Mouse (Mus musculus): ENCODE measurements around the gene Agpat2. TPM values are rescaled to one million over a fixed set of nuclear protein-coding genes. Genes with fewer than 3 reads are reported as not detected.

Gene Agpat2
- polyA plus RNA-seq, 1 experiment from 2014 or later: 4.6 TPM

GRCm38 (mm10) chr2:26556535-26556993, 47.7 kb downstream of the Agpat2 start:
- no peak overlapping the region for H3K9ac ChIP-seq
- no peak for ATAC-seq (replicated peaks)
- H3K36me3 ChIP-seq (replicated peaks): no peaks in the 10 kb centered on the region
- H3K4me2 ChIP-seq: no peak overlapping the region
- H3K4me1 ChIP-seq: 0 out of 2 replicates have a peak, but pooled peaks cover 3% of the 10 kb centered on the region
- H3K27me3 ChIP-seq (replicated peaks): no peaks in the 10 kb centered on the region
- 67% methylated on average over 4 of the region's 4 CpGs for WGBS
- no peaks in the 10 kb centered on the region for H3K9me3 ChIP-seq
- no peak overlapping the region for H3K4me3 ChIP-seq
- H3K27ac ChIP-seq: no peak overlapping the region

GRCm38 (mm10) chr2:26555076-26555475, 49.1 kb downstream of the Agpat2 start:
- no peaks in the 10 kb centered on the region for H3K4me1 ChIP-seq
- H3K27ac ChIP-seq: no peak overlapping the region
- no peaks in the 10 kb centered on the region for H3K27me3 ChIP-seq (replicated peaks)
- no peaks in the 10 kb centered on the region for H3K9me3 ChIP-seq
- ATAC-seq (replicated peaks): no peak
- H3K36me3 ChIP-seq (replicated peaks): no peaks in the 10 kb centered on the region
- 86% methylated on average over 4 of the region's 4 CpGs for WGBS
- no peak overlapping the region for H3K4me3 ChIP-seq
- H3K9ac ChIP-seq: no peak overlapping the region
- no peak overlapping the region for H3K4me2 ChIP-seq

DNA sequence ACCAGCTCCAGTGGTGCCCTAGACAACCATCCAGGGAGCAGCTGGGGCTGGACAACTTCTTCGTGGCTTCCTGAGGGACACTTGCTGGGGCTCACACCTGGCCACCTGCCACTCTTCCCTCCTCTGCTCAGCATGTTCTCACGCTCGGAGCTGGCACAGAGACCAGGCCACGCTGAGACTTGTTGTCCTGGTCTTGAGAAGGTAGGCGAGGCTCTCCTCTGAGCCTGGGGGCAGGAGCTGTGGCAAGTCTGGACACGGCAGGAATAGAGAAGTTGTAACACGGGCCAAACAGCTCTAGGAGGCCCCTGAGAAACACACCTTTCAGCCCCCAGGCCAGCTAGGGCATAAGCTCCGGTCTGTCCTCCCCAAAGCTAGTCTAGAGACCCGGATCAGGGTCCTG, 50.3 kb downstream of the Agpat2 start:
- Histone ChIP-seq H3K9me3 (no peaks in the 10 kb centered on the region), H3K4me1 (no peaks in the 10 kb centered on the region), H3K4me2 (no peak overlapping the region), H3K27me3 (replicated peaks) (no peaks in the 10 kb centered on the region), H3K27ac (no peak overlapping the region), H3K9ac (no peak overlapping the region), H3K36me3 (replicated peaks) (no peaks in the 10 kb centered on the region), H3K4me3 (no peak overlapping the region)
- 89% methylated on average over 9 of the region's 9 CpGs for WGBS
- no peak for ATAC-seq (replicated peaks)

GRCm38 (mm10) chr2:26552066-26552465, 52.2 kb downstream of the Agpat2 start:
- ATAC-seq (replicated peaks): no peak
- Histone ChIP-seq H3K27me3 (replicated peaks) (no peaks in the 10 kb centered on the region), H3K4me2 (no peak overlapping the region), H3K4me3 (no peak overlapping the region), H3K9ac (no peak overlapping the region), H3K4me1 (peaks cover 7% of the 10 kb centered on the region; the same call in 1 of the 2 replicates), H3K36me3 (replicated peaks) (no peaks in the 10 kb centered on the region), H3K27ac (no peak overlapping the region), H3K9me3 (no peaks in the 10 kb centered on the region)
- WGBS: 95% methylated on average over 2 of the region's 2 CpGs

GRCm38 (mm10) chr2:26551446-26551845, 52.8 kb downstream of the Agpat2 start:
- H3K27me3 ChIP-seq (replicated peaks): no peaks in the 10 kb centered on the region
- no peak overlapping the region for H3K27ac ChIP-seq
- H3K4me3 ChIP-seq: no peak overlapping the region
- no peak for ATAC-seq (replicated peaks)
- no peaks in the 10 kb centered on the region for H3K36me3 ChIP-seq (replicated peaks)
- H3K4me2 ChIP-seq: no peak overlapping the region
- H3K9ac ChIP-seq: no peak overlapping the region
- H3K4me1 ChIP-seq: peaks cover 7% of the 10 kb centered on the region; the same call in 1 of the 2 replicates
- 79% methylated on average over 8 of the region's 8 CpGs for WGBS
- H3K9me3 ChIP-seq: no peaks in the 10 kb centered on the region

DNA sequence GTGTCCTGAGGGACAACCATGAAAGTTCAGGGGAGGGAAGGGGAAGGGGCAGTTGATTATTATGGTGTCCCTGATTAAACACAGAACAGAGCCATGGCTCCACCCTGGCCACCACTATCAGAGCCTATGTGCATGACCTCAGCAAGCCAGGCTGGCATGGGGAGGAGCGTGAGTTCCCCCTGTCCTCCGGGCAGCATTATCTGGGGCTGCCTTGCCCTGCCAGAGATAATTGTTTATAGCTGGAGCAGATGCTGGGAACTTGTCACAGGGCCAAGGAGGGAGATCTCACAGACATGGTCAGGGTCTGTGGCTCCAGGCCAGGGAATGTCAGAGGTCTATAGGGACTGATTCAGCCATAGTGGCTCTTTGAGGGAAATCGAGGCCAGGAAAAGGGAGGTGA, 53.4 kb downstream of the Agpat2 start:
- H3K27me3 ChIP-seq (replicated peaks): no peaks in the 10 kb centered on the region
- H3K4me3 ChIP-seq: no peak overlapping the region
- H3K4me1 ChIP-seq: peaks cover 7% of the 10 kb centered on the region; the same call in 1 of the 2 replicates
- no peaks in the 10 kb centered on the region for H3K9me3 ChIP-seq
- no peak overlapping the region for H3K4me2 ChIP-seq
- H3K27ac ChIP-seq: no peak overlapping the region
- whole genome bisulfite sequencing: 68% methylated on average over 3 of the region's 3 CpGs
- ATAC-seq (replicated peaks): no peak
- H3K9ac ChIP-seq: no peak overlapping the region
- no peaks in the 10 kb centered on the region for H3K36me3 ChIP-seq (replicated peaks)

DNA sequence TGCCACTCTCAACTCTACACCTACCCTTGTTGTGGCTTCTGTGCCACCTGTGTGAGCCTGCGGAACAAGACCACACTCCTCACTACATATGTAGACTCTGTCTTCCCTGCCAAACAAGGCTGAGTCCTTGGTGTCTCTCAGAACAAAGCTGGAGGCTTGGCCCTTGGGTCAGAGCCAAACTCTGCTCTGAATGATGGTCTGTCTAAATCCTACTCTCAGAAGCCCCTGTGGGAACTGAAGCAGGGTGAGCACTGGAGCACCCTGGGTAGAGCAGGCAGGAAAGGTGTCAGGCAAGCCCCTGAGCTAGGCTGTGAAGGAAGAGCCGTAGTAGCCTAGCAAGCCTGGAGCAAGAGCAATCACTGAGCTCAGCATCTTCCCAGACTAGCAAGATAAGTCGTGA, 54.0 kb downstream of the Agpat2 start:
- Histone ChIP-seq H3K9me3 (no peaks in the 10 kb centered on the region), H3K4me3 (no peak overlapping the region), H3K4me2 (no peak overlapping the region), H3K27ac (no peak overlapping the region), H3K36me3 (replicated peaks) (no peaks in the 10 kb centered on the region), H3K27me3 (replicated peaks) (no peaks in the 10 kb centered on the region), H3K4me1 (peaks cover 7% of the 10 kb centered on the region; the same call in 1 of the 2 replicates), H3K9ac (no peak overlapping the region)
- 65% methylated on average over 3 of the region's 3 CpGs for WGBS
- no peak for ATAC-seq (replicated peaks)

GRCm38 (mm10) chr2:26549801-26550200, 54.4 kb downstream of the Agpat2 start:
- Histone ChIP-seq H3K27ac (no peak overlapping the region), H3K36me3 (replicated peaks) (no peaks in the 10 kb centered on the region), H3K27me3 (replicated peaks) (no peaks in the 10 kb centered on the region), H3K4me1 (peaks cover 7% of the 10 kb centered on the region; the same call in 1 of the 2 replicates), H3K9me3 (no peaks in the 10 kb centered on the region), H3K4me2 (no peak overlapping the region), H3K4me3 (no peak overlapping the region), H3K9ac (no peak overlapping the region)
- 92% methylated on average over 10 of the region's 10 CpGs for WGBS
- ATAC-seq (replicated peaks): no peak

DNA sequence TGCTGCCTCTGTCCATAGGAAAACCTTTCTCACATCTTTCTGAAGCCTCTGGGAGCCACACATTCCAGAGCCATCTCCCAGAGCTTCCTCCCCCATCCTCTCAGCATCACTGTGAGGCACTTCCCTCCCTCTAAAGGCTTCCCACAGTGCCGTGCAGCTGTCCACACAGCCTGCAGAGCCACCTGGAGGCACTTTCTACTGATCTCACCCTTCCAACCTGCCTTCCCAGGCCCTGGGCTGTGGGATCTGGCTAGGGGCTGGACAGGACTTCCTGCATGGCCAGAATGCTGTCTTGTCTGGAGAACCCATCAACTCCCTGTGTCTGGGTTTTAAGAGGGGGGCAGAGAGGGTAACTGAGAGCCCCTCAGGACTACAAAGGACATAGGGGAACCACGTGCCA, 56.7 kb downstream of the Agpat2 start:
- no peaks in the 10 kb centered on the region for H3K27me3 ChIP-seq (replicated peaks)
- no peak overlapping the region for H3K4me3 ChIP-seq
- peaks cover 7% of the 10 kb centered on the region; the same call in 1 of the 2 replicates for H3K4me1 ChIP-seq
- no peaks in the 10 kb centered on the region for H3K9me3 ChIP-seq
- no peak for ATAC-seq (replicated peaks)
- H3K36me3 ChIP-seq (replicated peaks): no peaks in the 10 kb centered on the region
- H3K9ac ChIP-seq: no peak overlapping the region
- 24% methylated on average over 2 of the region's 2 CpGs for WGBS
- no peak overlapping the region for H3K4me2 ChIP-seq
- H3K27ac ChIP-seq: no peak overlapping the region

DNA sequence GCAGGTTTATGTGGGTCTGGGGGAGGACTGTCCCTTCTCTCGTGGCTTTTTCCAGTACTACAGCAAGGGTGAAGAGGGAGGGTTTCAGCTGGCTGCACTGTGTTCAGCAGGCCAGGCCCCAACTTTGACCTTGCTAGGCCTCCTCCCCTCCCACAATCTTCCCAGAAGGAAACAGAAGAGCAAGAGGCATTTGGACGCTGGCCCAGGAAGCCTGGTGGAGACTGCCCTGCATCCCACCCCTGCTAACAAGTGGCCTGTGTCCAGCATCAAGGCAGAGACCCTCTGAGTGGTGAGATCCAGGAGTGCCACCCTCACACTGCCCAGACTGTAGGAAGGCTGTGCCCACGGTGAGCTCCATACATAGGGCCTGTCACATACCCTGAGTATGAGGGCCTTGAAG, 60.0 kb downstream of the Agpat2 start:
- Histone ChIP-seq H3K36me3 (replicated peaks) (no peaks in the 10 kb centered on the region), H3K9me3 (no peaks in the 10 kb centered on the region), H3K9ac (no peak overlapping the region), H3K27ac (no peak overlapping the region), H3K4me2 (no peak overlapping the region), H3K4me3 (no peak overlapping the region), H3K4me1 (peaks cover 20% of the 10 kb centered on the region), H3K27me3 (replicated peaks) (no peaks in the 10 kb centered on the region)
- no peak for ATAC-seq (replicated peaks)
- WGBS: 83% methylated on average over 3 of the region's 3 CpGs

DNA sequence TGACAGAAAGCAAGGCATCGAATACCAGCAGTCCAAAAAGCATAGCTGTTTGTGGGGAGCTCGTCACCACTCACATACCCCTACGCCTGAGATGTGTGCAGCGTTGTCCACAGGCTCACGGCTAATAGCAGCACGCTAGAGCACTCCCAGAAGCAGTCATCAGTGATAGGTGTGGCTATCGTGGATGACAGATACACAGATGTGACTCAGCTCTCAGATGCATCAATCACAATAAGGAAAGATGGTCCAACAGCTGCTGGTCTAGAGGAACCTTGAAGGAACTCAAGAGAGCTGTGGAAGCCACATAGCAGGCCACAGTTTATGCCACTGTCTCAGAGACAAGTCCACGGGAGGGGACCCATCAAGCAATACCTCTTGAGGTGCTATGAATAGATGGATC, 60.4 kb downstream of the Agpat2 start:
- no peak overlapping the region for H3K4me2 ChIP-seq
- 91% methylated on average over 8 of the region's 8 CpGs for WGBS
- H3K27ac ChIP-seq: no peak overlapping the region
- no peak for ATAC-seq (replicated peaks)
- no peaks in the 10 kb centered on the region for H3K27me3 ChIP-seq (replicated peaks)
- H3K9ac ChIP-seq: no peak overlapping the region
- no peaks in the 10 kb centered on the region for H3K36me3 ChIP-seq (replicated peaks)
- H3K4me3 ChIP-seq: no peak overlapping the region
- no peaks in the 10 kb centered on the region for H3K9me3 ChIP-seq
- peaks cover 20% of the 10 kb centered on the region for H3K4me1 ChIP-seq

DNA sequence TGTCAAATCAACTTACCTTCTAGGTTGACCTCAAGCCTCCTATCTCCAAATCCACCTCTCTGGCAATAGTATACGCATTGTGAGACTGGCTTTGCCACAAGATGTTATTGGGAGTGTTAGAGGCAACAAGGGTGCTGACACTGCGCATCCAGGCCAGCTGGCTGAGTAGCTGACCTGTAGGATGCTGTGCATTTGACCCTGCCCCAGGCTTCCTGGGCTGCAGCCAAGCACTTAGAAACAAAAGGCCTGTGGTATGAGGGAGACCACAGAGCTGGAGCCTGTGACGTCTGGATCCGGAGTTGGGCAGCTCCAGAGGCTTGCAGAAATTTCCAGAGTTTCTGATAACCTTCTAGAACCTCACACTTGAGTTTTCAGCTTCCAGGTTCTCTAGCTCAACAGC, 61.1 kb downstream of the Agpat2 start:
- 73% methylated on average over 4 of the region's 4 CpGs for WGBS
- no peak for ATAC-seq (replicated peaks)
- no peak overlapping the region for H3K4me3 ChIP-seq
- no peaks in the 10 kb centered on the region for H3K36me3 ChIP-seq (replicated peaks)
- H3K27me3 ChIP-seq (replicated peaks): no peaks in the 10 kb centered on the region
- no peak overlapping the region for H3K9ac ChIP-seq
- peaks cover 20% of the 10 kb centered on the region for H3K4me1 ChIP-seq
- H3K4me2 ChIP-seq: no peak overlapping the region
- H3K27ac ChIP-seq: no peak overlapping the region
- H3K9me3 ChIP-seq: no peaks in the 10 kb centered on the region
